Mouse (Mus musculus) adrenal gland, postnatal 25 days (tissue): Measurements from ENCODE around the gene Erc2. TPM values are rescaled to one million over a fixed set of nuclear protein-coding genes. Genes with fewer than 3 reads are reported as not detected.
A peak's percentile ranks its signal among the peaks of the same experiment; 100 is the strongest.

Source experiments
- DNase-seq: peaks from one replicate; pipeline ENCODE4 v3.0.0; 2021; ENCODE audit warnings: mixed read lengths
- total RNA-seq: library from RNA; stranded (reverse); gene quantifications from 2 replicates; pipeline ENCODE4 v1.2.3, GENCODE M21; 2021

The Erc2 gene
- total RNA-seq, 1 experiment from 2014 or later, result 15.2 TPM

GRCm38 (mm10) chr14:28451771-28452170 lies 829.5 kb downstream of the Erc2 start:
- DNase-seq, result no peak

- peak; percentile 38 for DNase-seq
These were observed 834.3 kb downstream of the Erc2 start for GRCm38 (mm10) chr14:28456372-28457076.

- DNase-seq, result no peak
These were observed 835.2 kb downstream of the Erc2 start for GRCm38 (mm10) chr14:28457428-28457827.

DNA sequence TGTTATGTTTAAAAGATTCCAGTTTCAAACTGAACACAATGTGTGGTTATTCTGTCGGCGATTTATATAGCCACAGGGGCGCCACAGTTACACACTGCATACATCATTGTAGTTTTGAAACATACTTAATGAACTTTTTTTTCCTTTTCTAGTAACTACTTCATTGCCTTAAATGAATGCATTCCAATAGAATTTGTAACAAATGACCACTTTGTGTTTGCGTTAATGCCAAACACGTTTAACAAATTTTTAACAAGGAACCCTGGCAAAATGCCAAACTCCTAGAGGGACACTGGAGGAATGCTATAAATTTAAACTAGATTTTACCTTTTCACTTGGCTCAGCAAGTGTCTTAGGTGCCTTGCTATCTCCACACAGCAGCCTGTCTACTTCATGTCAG lies 845.7 kb downstream of the Erc2 start:
- no peak for DNase-seq

DNA sequence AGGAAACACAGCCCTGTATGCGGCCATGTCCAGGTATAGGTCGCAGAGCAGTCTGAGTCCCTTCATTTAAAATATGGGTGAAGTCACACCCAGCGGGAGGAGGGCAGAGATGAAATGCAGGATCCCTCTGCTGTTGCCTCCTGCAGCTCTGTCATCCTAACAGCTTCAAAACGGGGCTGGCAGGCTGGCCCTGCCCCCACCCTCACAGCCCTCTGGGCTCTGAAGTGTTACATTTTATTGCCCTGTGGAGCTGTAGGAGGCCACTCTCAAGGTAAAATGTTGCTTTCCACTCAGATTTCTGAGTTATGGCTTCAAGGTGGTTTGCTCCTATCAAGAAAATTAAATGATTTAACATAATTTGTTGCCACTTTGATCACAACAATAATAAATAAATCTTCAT lies 847.5 kb downstream of the Erc2 start:
- no peak for DNase-seq

- DNase-seq, result no peak
These were observed 848.0 kb downstream of the Erc2 start for GRCm38 (mm10) chr14:28470212-28470611.

GRCm38 (mm10) chr14:28475012-28475411 lies 852.8 kb downstream of the Erc2 start:
- DNase-seq, result no peak

DNA sequence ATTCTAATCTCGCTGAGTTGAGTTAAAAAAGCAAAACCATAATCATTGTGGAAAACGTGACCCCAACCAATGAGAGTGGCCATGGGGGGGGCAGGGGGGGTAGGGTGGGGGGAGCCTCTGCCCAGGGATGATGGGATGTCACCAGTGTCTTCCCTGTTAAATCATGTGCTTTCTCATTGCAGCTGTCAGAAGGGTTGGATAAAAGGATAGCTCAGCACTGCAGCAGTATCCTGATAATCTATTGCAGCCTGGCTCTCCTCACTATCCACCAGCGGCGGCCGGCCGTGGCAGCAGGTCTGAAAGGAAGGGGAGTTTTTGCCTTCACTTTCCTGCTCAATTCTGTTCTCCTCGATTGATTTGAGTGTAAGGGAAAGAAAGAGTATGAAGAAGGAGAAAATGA lies 853.2 kb downstream of the Erc2 start:
- DNase-seq, result no peak

- DNase-seq, result no peak
These were observed 854.5 kb downstream of the Erc2 start for GRCm38 (mm10) chr14:28476746-28477145.

- DNase-seq, result no peak
These were observed 858.6 kb downstream of the Erc2 start for GRCm38 (mm10) chr14:28480866-28481265.

- DNase-seq, result no peak
These were observed 871.6 kb downstream of the Erc2 start for GRCm38 (mm10) chr14:28493806-28494205.

DNA sequence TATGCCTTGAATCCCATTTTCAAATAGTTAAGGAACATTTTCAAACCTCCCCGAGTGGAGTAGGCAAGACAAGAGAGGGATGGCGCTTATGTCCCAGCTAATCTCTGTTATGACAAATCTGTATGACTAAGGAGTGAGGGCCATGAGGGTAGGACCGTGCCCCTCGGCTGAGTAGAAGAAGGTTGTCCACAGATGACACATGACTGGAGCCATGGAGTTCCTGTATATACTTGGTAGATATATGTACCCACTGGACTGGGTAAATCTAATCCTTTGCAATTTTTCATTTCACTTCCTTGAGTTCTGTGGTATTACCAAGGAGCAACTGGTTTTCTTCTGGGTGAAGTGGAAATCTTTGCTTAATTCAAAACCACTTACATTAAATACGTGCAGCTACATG lies 872.0 kb downstream of the Erc2 start:
- no peak for DNase-seq

DNA sequence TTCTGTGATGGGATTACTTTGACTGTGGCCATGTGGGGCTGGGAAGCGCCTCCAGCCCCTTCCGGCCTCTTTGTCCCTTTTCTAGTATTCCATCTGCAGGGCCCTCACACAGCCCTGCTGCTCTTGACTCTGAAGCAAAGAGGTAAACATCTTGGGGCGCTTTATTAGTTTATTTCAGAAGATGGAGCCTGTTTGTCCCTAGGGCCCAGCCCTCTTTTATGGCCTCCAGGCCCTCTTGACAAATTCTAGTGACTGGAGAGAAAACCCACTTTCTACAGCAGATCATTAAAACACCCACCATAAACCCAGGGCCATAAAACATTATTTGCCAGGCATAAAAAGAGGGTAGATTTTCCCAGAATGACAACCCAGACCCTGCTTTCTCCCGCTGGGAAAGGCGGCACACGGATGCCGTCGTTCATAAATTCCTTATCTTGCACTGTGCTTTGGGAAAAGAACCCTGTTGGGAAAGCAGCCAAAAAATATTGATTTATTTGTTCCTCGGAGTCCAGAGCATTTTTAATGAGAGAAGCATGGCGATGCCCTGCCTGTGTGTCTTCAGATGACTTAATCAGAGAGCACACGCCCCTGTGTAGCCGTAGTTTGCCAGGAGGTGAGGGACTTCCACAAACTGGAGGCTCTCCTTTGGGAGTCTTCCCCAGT lies 879.1 kb downstream of the Erc2 start:
- DNase-seq, result no peak

GRCm38 (mm10) chr14:28503276-28503675 lies 881.0 kb downstream of the Erc2 start:
- no peak for DNase-seq

GRCm38 (mm10) chr14:28504101-28505050 lies 882.1 kb downstream of the Erc2 start, which contains the start of gene Wnt5a:
TSS of gene Wnt5a (plus strand) at chr14:28504750.
- DNase-seq, result peak; percentile 67

DNA sequence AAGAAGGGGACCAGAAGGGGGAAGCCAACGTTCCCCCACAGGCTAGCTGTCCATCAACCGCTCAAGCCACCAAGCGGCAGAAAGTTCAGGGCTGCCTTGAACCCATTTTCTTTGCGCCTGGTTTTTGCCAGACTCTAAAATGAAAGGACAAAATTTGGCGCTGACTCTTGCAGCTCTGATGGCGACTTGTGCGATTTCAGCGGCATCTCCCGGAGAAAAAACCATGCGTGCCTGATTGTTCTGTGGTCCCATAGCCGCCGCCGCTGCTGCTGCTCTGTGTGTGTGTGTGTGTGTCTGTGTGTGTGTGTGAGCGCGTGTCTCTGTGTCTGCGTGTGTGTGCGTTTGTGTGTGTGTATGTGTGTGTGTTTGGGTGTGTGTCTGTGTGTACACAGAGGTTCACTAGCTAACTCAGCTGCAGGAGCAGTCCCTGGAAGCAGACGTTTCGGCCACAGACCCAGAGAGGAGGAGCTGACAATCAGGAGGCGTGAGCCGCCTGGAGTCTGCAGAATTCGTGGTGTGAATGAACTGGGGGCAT lies 882.9 kb downstream of the Erc2 start:
- peak; percentile 55 for DNase-seq

GRCm38 (mm10) chr14:28505586-28506375 lies 883.6 kb downstream of the Erc2 start:
- peak; percentile 65 for DNase-seq

- peak; percentile 74 for DNase-seq
These were observed 884.2 kb downstream of the Erc2 start for GRCm38 (mm10) chr14:28506376-28506831.

- no peak for DNase-seq
These were observed 884.8 kb downstream of the Erc2 start for GRCm38 (mm10) chr14:28507011-28507410.

GRCm38 (mm10) chr14:28507471-28507870 lies 885.2 kb downstream of the Erc2 start:
- DNase-seq, result peak; percentile 77
